Mouse (Mus musculus) embryonic fibroblast, embryonic 13.5 days (primary cell): ENCODE data around the gene Timm13. TPM values are rescaled to one million over a fixed set of nuclear protein-coding genes. Genes with fewer than 3 reads are reported as not detected.

Experiments used
- H3K27ac ChIP-seq: 2 replicates; pipeline ENCODE4 v1.5.1; 2012; ENCODE audit warnings: low read length, control low read depth, inconsistent platforms; ENCODE audit not compliant: insufficient read depth
- H3K4me1 ChIP-seq: 2 replicates; pipeline ENCODE4 v1.6.1; 2011; ENCODE audit warnings: low read length; ENCODE audit not compliant: control insufficient read depth, insufficient read depth
- H3K4me3 ChIP-seq: 2 replicates; pipeline ENCODE4 v1.5.1; 2011; ENCODE audit warnings: mild to moderate bottlenecking, control low read depth, low read length; ENCODE audit not compliant: insufficient read depth
- CTCF ChIP-seq: IDR thresholded peaks from 2 replicates; pipeline ENCODE4 v1.5.1; 2011; ENCODE audit warnings: mild to moderate bottlenecking, control low read depth, low read length, moderate library complexity, borderline replicate concordance; ENCODE audit not compliant: insufficient read depth
- POLR2A ChIP-seq: IDR thresholded peaks from 2 replicates; pipeline ENCODE4 v1.6.1; 2011; ENCODE audit warnings: low read depth, mild to moderate bottlenecking, control low read depth, low read length, moderate library complexity
- polyA plus RNA-seq: library from polyadenylated mRNA; stranded (reverse); fragments of >200 nt; gene quantifications from 2 replicates; pipeline ENCODE4 v1.2.4, GENCODE M21; 2011; ENCODE audit warnings: low read depth; ENCODE audit not compliant: missing spikeins, insufficient read length

Gene Timm13
- polyA plus RNA-seq = 75.8 and 89.2 TPM in 2 replicates

- TF ChIP-seq POLR2A = peak; percentile 83
- no peak for TF ChIP-seq CTCF
- H3K4me1 ChIP-seq = 0 out of 2 replicates have a peak, but pooled peaks cover 3% of the 10 kb centered on the region
- peak within 1 kb of the TSS; percentile 65 for H3K4me3 ChIP-seq
- peak within 1 kb of the TSS; percentile 39 for H3K27ac ChIP-seq
Measured at GRCm38 (mm10) chr10:80900318-80901247, at the start of gene Timm13. Timm13 (minus strand) TSS chr10:80900969.

- Histone ChIP-seq H3K4me1 (peaks cover 12% of the 10 kb centered on the region), H3K4me3 (no peak overlapping the region), H3K27ac (no peak overlapping the region)
- no peak for TF ChIP-seq POLR2A
- TF ChIP-seq CTCF = no peak
Measured at GRCm38 (mm10) chr10:80950314-80950713, 49.5 kb upstream of the Timm13 start.

GRCm38 (mm10) chr10:80949081-80949480, 48.3 kb upstream of the Timm13 start:
- H3K27ac ChIP-seq = no peak overlapping the region
- no peak overlapping the region for H3K4me3 ChIP-seq
- TF ChIP-seq CTCF (no peak), POLR2A (no peak)
- peaks cover 8% of the 10 kb centered on the region for H3K4me1 ChIP-seq

- no peak overlapping the region for H3K27ac ChIP-seq
- no peak overlapping the region for H3K4me3 ChIP-seq
- H3K4me1 ChIP-seq = peaks cover 8% of the 10 kb centered on the region
- TF ChIP-seq CTCF (no peak), POLR2A (no peak)
Measured at GRCm38 (mm10) chr10:80948570-80948969, 47.8 kb upstream of the Timm13 start.

- H3K4me3 ChIP-seq = no peak overlapping the region
- 0 out of 2 replicates have a peak overlapping the region, but pooled peaks have one; percentile 1 for H3K27ac ChIP-seq
- no peak for TF ChIP-seq POLR2A
- TF ChIP-seq CTCF = no peak
- peaks cover 8% of the 10 kb centered on the region for H3K4me1 ChIP-seq
Measured at GRCm38 (mm10) chr10:80947802-80948201, 47.0 kb upstream of the Timm13 start.

GRCm38 (mm10) chr10:80946684-80947437, 46.1 kb upstream of the Timm13 start:
- TF ChIP-seq CTCF = no peak
- no peak for TF ChIP-seq POLR2A
- peaks cover 8% of the 10 kb centered on the region for H3K4me1 ChIP-seq
- no peak overlapping the region for H3K27ac ChIP-seq
- H3K4me3 ChIP-seq = no peak overlapping the region

- no peak for TF ChIP-seq POLR2A
- TF ChIP-seq CTCF = no peak
- Histone ChIP-seq H3K4me3 (no peak overlapping the region), H3K27ac (no peak overlapping the region), H3K4me1 (peaks cover 20% of the 10 kb centered on the region)
Measured at GRCm38 (mm10) chr10:80944231-80944630, 43.5 kb upstream of the Timm13 start.

- Histone ChIP-seq H3K4me1 (peaks cover 23% of the 10 kb centered on the region), H3K27ac (no peak overlapping the region), H3K4me3 (no peak overlapping the region)
- no peak for TF ChIP-seq CTCF
- no peak for TF ChIP-seq POLR2A
Measured at GRCm38 (mm10) chr10:80943701-80944100, 42.9 kb upstream of the Timm13 start.

GRCm38 (mm10) chr10:80942919-80943318, 42.1 kb upstream of the Timm13 start:
- H3K4me3 ChIP-seq = no peak overlapping the region
- peaks cover 26% of the 10 kb centered on the region for H3K4me1 ChIP-seq
- TF ChIP-seq POLR2A = no peak
- no peak for TF ChIP-seq CTCF
- no peak overlapping the region for H3K27ac ChIP-seq
